Mouse (Mus musculus) yolk sac, embryonic 10.5 days (tissue): Measurements from ENCODE around the gene Abcc10.
A peak's percentile ranks its signal among the peaks of the same experiment; 100 is the strongest.

ENCODE experiments used
- DNase-seq: peaks from one replicate; pipeline ENCODE4 v3.0.0-alpha.2; 2017; ENCODE audit warnings: low spot score

The Abcc10 gene

DNA sequence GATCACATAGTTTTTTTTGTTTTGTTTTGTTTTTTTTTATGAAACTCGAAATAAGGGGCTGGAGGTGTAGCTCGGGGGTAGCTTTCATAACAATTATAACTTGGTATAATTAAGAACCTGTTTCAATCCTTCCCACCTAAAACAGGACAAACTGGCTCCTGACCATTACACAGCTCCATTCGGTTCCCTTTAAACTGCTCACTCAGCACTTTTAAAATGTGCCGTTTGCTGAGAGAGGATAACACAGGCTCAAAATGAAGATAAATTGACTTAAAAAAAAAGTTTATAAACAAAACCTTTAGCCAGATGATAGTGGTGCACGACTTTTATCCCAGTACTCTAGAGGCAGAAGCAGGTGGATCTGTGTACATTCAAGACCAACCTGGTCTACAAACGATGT, 42.7 kb downstream of the Abcc10 start:
- no peak for DNase-seq

- no peak for DNase-seq
These were observed 43.5 kb downstream of the Abcc10 start for GRCm38 (mm10) chr17:46284653-46285052.

- no peak for DNase-seq
These were observed 44.2 kb downstream of the Abcc10 start for GRCm38 (mm10) chr17:46283911-46284310.

- DNase-seq, result no peak
These were observed 45.0 kb downstream of the Abcc10 start for GRCm38 (mm10) chr17:46283140-46283539.

DNA sequence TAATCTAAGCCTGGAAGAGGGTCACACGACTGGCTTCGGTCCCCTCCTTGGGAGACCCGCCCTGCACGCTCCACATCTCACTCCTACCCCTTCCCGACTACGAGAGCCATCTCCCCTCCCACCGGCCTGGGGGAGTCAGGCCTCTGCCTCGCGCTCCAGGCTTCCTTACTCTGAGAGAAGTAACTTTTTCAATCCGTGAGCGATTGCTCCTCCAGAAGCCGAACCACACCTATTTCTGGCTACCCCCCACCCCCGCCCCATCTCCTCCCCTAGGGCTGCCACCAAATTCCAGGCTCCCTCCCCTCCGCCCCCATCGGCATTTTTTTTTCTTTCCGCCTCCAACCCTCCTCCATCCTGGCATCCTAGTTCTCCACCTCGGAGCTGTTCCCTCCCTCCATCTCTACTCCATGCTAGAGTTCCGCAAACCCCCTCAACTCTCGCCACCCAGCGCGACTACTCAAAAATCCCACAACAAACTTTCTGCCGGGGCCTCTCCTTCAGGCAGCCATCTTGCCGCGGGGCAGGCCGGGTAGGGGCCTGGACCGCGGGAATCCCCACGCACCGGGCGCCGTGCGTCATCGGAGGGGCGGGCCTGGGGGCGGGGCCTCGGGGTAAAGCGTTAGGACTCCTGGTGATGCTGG, 45.5 kb downstream of the Abcc10 start, which contains the start of gene Tjap1:
TSS of gene Tjap1 (minus strand) at position 544 of the 641 bp plus-strand sequence.
- peak; percentile 95 for DNase-seq

- no peak for DNase-seq
These were observed 50.0 kb downstream of the Abcc10 start for GRCm38 (mm10) chr17:46278011-46278765.

GRCm38 (mm10) chr17:46277586-46277985, 50.6 kb downstream of the Abcc10 start:
- DNase-seq, result no peak

- DNase-seq, result no peak
These were observed 52.6 kb downstream of the Abcc10 start for GRCm38 (mm10) chr17:46275506-46275905.

DNA sequence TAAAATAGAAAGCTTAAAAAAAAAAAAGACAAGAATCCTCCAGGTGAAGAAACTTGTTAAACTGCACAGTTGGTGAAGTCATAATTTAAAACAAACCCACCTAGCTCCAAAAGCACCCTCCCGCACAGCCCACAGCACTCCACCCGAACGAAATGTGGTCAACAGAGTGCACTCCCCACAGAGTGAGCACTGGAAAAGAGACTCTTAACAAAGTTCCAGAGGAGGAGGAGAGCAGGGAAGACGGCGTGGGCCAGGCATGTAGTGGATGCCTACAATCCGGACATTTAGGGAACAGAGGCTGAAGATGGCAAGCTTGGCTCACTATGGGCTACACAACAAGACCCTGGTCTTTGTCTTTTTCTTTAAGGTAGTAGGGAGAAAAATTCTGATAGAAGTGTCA, 53.1 kb downstream of the Abcc10 start:
- DNase-seq, result no peak

DNA sequence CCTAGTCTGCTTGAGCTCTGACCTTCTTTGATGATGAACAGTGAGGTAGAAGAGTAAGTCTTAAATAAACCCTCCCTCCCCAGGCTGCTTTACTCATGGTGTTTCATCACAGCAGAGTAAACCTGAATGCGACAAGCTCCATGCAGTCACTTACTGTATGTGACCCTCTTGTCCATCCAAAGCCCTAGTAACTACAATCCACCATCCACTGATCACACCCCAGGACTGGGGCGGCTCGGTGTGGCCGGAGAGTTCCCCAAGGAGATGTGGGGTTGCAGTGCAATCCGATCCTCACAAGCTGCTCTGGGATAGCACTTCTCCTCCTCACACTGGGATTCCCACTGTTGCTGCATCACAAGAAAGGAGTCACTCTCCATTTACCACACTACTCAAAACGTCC, 53.7 kb downstream of the Abcc10 start:
- no peak for DNase-seq

DNA sequence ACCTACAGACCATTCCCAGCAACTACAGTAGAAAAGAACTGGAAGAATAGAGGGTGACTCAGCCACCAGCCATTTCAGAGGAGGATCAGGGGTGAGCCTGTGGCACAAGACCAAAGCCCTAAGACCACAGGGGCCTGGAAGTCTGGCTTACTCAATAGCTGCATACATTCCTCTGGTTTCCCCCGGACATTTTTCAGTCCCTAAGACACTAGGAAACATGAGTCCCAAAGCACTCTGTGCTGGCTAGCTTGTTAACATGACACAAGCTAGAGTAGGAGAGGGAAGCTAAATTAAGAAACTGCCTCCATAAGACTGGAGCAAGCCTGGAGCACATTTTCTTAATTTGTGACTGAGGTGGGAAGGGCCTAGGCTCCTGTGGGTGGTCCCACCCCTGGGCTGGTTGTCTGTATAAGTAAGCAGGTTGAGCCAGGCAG, 54.3 kb downstream of the Abcc10 start:
- DNase-seq, result no peak

GRCm38 (mm10) chr17:46272675-46273074, 55.5 kb downstream of the Abcc10 start:
- DNase-seq, result no peak

- DNase-seq, result no peak
These were observed 56.1 kb downstream of the Abcc10 start for GRCm38 (mm10) chr17:46272058-46272457.

- DNase-seq, result no peak
These were observed 58.2 kb downstream of the Abcc10 start for GRCm38 (mm10) chr17:46269771-46270534.

DNA sequence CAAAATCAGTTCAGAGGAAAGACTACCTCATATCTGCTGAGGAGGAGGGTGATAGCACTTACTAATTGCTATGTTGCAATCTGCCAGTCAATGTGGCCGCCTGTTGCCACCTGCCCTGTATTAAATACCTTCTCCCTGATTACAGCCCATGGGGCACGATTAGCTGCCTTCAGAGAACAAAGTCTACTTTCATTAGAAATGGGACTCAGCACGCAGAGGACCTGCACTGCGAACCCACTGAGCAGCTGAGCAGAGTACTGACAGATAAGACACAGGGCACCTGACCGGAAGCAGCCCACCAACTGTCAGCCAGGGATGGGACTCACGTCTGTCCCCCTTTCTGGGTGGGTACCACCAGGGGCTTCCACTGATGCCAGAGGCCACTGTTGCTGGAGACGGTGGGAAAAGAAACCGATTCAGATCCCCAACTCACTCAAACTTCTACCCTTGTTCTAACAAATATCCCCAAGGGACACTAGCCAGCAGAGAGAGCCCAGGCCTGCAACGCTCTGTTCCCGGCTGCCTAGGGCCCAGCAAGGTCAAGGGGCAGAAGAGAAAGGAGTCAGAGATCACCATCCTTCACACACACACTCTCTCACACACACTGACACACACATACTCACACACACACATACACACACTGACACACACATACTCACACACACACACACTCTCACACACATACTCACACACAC, 60.0 kb downstream of the Abcc10 start:
- peak; percentile 53 for DNase-seq

DNA sequence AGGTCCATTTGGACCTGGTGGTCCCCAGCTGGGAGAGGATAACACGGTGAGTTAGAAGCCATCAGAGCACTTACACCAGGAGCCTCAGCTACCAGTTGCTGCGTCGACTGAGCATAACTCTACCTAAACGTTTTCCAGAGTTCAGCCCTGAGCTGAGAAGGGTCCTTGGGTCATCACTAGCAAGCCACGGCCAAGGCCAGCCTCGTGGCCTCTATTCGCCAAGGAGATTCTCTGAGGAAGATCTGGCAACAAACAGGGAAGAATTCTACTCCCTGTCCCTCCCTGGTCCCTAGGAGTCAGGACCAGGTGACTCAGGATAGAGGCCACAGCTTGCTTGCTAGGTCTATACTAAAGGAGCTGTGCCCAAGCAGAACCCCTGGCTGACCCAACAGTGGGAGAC, 60.6 kb downstream of the Abcc10 start:
- no peak for DNase-seq

DNA sequence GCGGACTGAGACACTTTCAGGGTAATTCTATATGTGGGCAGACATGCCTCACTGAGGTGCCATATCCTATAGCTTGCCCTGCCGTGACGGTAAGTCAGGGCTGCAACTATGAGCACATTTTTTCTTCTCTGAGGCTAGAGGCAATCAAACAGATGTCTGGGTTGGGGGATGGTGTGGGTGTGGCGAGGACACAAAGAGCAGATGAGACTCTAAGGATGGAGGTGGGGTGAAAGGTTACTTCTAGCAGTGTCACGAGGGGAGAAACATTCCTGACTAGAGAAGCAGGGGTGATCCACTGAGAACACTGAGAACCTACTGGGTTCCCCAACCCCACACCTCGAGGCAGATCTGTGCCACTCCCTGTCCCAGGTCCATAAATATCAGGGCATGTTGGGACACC, 61.2 kb downstream of the Abcc10 start:
- peak; percentile 63 for DNase-seq

DNA sequence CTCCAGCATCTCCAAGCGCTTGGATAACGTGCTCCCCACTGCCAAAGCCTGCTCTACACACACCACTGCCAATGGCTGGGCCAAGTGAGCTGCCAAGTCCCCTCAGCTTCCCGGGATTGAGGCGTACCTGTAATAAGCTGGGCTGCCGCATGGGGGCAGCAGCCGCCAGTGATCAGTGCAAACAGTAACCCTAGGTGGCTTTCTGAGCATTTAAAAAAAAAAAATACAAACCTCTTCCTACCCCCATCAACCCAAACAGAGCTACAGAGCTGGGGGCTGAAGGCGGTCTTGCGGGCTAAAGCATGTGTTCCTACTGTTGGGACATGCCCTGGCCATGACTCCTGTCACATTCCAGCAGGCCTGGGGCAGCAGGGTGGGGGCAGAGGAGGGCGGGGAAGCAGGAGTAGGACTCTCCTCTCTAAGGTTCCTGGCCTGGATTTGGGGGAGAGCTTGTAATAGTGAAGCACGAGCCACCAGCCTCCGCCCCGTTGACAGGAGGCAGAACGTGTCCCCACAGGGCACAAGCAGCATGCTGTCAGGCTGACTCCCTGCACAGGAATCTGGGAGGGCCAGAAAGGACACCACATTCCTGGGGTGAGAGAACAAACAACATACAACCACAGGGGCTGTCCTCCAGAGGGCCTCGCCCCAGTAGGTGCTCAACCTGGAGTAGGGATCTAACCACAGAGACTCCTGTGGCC, 62.1 kb downstream of the Abcc10 start:
- peak; percentile 65 for DNase-seq

DNA sequence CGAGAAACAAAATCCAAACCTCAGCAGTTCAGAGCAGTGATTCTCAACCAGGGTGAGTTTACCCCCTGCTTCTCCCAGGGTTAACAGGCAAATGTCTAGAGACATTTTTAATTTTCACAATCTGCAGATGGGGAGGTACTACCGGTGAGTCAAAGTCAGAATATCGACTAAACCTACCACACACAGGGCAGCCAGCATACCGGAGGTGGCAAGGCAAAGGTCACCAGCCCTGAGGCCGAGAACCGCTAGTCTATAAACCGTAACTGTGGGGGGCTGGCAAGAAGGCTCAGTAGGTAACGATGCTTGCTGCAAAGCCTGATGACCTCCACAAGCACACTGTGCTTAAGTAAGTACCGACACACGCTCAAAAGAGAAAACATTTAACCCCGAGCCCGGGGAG, 62.6 kb downstream of the Abcc10 start:
- DNase-seq, result no peak

GRCm38 (mm10) chr17:46262201-46262694, 65.9 kb downstream of the Abcc10 start:
- no peak for DNase-seq

- DNase-seq, result no peak
These were observed 68.5 kb downstream of the Abcc10 start for GRCm38 (mm10) chr17:46259675-46260074.
